Mouse (Mus musculus) spleen, postnatal 14 days (tissue): ENCODE results near the gene Ccm2l.
A peak's percentile ranks its signal among the peaks of the same experiment; 100 is the strongest.

ENCODE experiments used
- DNase-seq, 2 experiments: peaks; one replicate each; pipeline ENCODE4 v3.0.0; 2021 to 2022; ENCODE audit warnings: low spot score in 2 of 2

Gene Ccm2l

DNA sequence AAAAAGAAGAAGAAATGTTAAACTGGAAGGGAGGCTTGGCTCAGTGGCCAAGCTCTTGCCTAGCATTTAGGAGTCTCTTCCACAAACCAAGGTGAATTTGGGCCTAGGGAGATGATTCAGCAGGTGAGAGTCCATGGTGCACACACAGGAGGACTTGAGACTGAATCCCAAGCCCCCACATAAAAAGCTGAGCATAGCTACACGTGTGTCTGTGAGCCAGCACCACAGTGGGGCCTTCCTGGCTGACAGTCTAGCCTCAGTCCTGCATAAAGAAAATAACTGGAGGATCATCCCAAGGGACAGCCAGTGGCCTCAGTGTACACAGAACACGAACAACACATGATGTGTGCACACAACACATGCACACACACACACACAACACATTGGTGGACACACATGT lies 23.6 kb downstream of the Ccm2l start:
- DNase-seq = no peak

DNA sequence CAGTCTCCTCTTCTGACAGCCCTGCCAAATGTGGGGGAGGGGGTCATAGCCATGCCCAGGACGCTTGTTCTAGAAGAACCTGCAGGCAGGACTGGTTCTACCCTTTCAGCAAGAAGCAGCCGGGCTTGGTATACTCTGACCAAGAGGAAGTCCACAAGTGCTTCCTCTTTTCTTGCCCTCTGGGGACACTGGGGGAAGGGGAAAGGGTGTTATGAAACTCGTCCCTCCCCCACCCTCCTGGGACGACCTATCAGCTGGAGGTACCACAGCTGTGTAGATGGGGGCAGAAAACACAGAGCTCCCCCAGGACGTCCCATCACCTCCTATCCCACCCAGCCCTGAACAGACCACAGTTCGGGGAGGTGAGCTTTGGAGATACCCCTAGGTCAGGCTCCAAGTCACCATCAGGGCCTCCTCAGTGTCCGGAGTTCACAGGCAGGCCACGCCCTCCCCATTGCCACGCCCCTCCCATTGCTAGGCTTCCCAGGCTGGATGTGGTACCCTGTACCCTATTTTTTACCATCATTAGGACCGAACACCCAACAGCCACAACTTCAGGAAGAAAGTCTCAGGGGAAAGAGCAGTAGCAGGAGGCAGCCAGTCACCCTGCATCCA lies 24.9 kb downstream of the Ccm2l start:
- peak; percentile 57 to 75 for DNase-seq

DNA sequence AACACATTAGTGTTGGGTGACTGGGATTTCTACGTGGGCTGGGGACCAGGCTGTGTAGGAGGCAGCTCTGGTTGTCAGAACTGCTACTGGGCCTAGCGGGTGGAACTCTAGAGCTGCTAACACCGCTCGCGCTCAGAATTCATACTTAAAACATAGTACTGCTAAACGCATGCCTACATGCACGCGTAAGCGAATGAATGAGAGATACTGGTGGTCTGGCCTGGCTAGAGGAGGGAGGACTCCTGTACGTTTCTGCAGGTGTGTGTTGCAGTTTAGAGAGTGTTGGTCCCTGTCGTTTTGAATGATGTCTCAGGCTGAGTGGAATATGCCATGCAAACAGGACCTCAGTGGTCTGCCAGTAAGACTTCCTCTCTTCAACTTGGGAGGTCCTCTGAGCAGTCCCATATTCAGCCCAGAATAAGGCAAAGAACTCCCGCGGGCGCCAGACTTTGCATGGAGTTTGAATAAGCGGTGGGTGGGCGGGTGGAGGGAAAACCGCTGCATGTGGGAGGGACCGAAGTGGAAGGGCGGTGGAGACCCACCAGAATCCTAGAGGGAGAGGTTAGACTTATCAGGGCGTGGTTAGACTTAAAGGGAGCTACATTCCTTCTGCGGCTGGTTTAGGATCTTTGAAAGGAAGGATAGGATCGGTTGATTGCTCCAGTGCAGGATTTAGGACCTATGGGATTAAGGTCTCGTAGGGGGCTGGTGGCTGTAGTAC lies 41.5 kb downstream of the Ccm2l start:
- no peak for DNase-seq

DNA sequence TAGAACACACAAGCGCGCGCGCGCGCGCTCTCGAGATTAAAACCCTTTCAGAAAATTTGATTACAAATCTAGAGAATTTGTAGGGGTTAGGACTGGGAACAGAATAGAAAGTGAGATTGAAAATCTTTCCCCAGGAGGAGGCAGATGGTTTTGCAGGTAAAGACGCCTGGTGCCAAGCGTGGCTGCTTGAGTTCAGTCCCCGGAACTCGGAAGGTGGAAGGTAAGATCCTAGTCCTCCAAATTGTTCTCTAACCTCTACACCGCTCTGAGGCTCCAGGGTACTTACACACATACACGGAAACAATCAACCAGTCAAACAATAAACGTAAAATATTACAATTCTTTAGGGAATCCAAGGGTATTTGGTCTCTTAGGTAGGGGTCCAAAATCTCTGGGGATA lies 42.0 kb downstream of the Ccm2l start:
- no peak for DNase-seq

DNA sequence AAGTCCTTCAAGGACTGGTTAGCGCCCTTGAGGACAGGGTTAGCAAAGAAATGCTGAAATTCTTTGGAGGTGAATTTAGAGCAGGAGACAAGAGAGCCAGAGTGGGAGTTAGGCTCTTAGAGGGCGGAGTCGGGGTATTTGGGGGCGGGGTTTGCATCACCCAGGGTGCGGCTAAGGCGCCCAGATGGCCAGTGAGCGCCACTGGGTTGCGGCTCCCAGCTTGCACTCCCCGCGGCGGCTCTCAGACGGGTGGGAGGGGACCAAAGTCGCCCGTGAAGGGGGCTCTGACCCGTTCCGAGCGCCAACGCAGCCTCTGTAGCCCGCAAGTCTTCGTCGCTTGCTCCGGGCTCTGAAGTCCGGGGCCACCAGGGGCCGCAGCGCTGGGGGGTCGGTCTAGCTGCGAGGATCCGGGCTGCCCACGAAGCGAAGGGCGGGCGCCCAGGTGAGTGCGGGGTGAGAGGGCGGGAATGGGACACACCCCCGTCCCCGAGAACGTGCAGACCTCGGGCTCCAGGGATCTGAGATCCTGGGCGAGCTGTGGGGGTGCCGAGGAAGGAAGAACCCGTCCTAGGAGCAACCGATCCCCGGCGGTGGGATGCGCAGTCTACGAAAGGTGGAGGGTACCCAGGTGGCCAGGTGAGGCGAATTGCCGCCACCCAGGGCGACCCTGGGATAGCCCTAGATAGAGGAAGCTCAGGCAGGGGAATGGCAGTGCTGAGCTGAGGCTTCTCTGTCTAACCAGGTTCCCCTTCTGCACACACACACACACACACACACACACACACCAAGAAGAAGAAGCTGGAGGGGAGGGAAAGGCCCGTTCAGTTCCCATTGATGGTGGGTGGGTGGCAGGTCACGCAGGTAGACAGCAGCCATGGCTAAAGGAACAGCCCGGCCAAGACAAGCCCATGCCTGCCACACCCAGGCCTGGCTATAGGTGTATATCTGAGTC lies 42.8 kb downstream of the Ccm2l start, which contains the start of gene Hck:
Hck (plus strand) TSS at position 156 of the 952 bp plus-strand sequence.
- peak; percentile 54 to 65 for DNase-seq

DNA sequence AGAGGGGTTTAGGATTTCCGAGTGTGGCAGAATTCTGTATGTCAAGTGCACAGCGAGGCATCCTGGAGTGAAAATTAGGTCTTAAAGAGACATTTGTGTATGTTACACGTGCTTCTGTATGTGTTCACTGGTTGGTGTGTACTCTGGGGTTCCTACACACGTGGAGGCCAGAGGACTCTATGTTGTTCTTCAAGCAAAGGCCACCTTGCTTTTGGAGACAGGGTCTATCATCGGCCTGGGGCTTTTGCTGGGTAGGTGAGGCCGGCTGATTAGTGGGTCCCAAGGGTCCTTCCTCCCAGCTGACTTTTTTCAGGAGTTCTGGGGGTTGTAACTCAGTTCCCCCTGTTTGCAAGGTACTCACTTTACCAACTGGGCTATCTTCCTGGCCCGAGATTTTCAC lies 43.8 kb downstream of the Ccm2l start:
- DNase-seq = no peak

DNA sequence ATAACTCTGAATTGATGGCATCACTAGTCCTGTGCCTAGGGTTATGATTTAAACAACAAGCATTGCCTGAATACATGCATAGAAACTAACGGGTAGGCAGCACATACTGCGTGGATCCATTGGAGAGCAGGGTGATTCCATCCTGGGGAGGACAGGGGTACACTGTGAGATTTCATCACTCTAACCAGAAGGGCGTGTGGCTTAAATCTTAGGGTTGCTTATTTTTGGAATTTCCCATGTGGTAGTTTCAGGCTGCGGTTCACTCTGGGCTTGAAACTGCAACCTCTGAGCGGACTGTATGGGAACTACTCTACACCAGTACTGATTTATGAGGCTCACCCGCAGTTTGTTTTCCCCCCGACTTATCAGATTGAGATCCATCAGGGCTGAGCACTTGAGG lies 45.5 kb downstream of the Ccm2l start:
- no peak for DNase-seq

DNA sequence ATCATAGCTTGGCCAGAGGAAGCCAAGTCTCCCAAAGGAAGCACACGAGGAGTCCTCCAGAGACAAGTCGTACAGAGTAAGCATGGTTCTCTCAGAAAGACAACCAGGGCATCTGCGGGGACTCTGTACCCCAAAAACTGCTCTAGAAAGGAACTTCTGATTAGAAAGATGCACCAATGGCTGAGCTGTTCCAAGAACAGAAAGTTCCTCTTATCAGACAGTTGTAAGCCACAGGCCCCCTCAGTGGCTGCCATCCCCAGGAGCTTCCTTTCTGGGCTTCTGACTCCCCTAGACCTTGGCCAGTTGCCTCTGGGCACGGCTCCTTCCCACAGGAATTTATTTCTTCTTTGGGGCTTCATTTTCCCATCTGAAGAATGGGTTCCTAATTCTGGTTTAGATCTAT lies 49.9 kb downstream of the Ccm2l start:
- no peak for DNase-seq

DNA sequence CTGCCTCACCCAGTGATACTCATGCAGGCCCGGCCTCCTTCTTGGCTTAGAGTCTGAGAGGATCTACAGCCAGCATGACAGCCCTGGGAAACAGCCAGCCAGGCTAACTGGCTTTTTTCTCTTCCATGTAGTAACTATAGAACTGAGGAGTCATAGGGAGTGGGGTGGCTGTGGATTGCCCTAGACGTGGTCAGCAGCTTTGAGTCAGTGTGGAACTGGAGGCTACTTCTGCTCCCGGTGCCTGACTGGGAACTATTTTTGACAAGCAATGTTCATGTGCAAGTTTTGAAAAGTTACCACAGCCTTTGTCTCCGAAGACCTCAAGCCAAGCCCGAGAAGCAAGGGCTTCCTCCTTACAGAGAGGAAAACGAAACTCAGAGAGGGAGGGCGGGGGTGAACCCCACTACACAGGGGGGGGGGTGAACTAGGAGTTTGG lies 51.3 kb downstream of the Ccm2l start:
- DNase-seq = peak in 1 of 2 experiments; percentile 12

DNA sequence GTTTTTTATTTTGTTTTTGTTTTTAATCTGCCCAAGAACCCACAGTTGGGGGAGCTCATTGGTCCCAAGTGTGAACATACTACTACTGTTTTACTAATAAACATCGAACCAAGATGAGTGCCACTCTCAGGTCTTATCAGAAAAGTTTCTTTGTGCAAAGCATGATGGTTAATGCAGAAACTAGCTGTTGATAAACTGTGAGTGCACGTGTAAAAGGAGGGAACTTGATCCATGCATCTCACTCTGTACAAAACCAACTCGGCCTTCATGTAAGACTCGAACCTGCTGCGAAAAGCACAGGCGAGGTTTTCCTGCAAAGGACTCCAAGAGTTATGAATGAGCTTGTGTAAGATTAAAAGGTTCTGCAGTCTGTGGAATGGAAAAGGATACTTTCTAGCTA lies 53.7 kb downstream of the Ccm2l start:
- DNase-seq = no peak

DNA sequence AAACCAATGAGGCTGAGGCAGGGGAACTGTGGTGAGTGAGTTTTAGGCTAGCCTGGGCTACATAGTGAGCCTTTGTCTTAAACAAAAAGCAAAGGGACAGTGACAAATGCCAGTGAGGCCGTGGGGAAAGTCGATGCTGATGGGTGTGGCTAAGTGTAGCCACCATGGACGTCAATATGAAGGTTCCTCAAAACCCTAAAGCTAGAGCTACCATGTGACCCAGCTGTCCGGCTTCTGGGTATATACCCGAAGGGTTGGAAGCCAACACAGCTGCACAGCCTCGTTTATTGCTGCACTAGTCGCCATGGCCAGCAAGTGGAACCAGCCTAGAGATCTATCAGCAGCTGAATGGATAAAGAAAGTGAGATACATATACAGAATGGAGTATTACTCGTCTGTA lies 54.4 kb downstream of the Ccm2l start:
- DNase-seq = peak in 1 of 2 experiments; percentile 27

DNA sequence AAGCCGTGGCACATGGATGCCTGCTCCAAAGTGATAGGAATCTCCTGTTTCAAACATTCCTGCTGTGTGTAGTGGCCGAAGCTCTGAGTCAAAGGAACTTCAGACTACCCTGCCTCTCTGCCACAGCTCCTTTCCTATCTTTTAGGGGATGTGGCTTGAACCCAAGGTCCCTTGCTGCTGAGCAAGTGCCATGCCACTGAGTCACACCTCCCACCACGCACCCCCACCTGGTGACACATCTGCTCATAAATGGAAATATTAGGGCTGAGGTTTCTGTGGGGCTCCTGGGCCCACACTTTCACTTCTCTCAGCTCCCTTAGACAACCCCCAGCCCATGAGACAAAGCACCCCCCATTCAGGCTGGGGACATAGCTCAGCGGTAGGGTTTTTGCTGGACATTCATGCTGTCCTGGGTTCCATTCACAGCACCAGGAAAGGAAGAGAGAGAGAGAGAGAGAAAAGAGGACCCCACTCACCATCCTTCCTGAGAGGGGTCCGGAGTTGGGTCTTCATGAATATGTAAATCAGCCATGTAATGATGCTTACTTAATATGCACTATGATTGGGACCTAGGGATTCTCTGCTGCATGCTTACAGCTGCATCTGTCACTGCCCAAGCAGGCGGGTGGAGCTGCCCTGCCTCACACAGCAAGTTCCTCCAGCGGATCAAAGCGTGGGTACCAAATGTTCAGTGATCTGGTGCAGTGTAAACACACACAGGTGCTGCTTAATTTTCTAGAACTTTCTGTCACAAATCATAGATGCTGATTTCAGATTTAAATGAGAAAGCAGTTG lies 56.3 kb downstream of the Ccm2l start:
- peak in 1 of 2 experiments; percentile 24 for DNase-seq

DNA sequence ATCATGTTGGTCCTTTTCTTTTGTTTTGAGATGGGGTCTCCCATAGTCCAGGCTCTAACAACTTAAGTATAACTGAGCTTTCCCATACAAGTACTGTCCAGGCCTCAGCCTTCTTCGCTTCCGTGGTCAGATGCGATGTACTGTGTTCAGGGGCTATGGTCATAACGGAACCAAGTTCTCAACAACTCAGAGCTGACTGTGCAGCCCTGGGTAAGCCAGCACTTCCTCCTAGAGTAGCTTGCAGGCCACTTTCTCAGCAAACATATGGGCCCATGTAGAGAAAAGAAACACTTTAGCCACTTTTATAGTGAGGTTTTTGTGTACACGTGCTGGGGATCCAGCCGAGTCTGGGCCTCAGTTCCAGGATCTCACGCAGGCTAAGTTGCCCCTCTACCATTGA lies 56.9 kb downstream of the Ccm2l start:
- DNase-seq = no peak

DNA sequence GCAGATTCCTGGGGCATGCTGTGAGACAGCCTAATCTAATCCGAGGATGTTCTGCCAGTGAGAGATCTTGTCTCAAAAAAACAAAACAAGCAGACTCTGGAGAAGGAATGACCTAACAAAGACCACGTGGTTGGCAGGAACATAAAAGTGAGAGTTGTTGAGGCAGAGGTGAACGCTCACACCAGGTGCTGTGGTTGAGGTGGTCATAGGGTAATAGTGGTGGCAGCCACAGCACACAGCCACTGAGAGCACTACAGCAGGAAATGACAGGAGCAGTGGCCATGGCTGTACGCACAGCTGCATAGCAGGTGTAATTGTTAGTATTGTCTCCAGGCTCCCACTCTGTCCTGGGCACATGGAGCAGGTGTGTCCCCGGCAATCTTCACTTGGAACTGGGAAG lies 60.1 kb downstream of the Ccm2l start:
- no peak for DNase-seq

DNA sequence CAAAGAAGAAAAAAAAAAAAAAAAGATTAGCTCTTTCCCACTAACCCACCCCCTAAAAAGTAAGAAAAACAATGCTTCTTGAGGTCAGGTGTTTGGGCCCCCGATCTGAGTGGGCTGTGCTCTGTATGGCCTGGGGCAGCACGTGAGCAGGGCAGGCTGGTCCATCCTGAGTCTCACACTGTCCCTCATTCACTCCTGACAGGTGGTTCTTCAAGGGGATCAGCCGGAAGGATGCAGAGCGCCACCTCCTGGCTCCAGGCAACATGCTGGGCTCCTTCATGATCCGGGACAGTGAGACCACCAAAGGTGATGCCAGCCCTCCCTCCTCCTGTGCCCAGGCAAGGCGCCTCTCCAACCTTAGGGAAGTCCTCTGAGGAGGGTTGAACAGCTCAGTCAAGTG lies 65.3 kb downstream of the Ccm2l start:
- no peak for DNase-seq
